Mouse (Mus musculus) frontal cortex, postnatal 10 days (tissue): ENCODE measurements around the gene Selenof.

Experiments used
- DNase-seq, 2 experiments: peaks; one replicate each; pipeline ENCODE4 v3.0.0; 2022; ENCODE audit warnings: low spot score in 2 of 2, mixed read lengths in 1 of 2

The Selenof gene

DNA sequence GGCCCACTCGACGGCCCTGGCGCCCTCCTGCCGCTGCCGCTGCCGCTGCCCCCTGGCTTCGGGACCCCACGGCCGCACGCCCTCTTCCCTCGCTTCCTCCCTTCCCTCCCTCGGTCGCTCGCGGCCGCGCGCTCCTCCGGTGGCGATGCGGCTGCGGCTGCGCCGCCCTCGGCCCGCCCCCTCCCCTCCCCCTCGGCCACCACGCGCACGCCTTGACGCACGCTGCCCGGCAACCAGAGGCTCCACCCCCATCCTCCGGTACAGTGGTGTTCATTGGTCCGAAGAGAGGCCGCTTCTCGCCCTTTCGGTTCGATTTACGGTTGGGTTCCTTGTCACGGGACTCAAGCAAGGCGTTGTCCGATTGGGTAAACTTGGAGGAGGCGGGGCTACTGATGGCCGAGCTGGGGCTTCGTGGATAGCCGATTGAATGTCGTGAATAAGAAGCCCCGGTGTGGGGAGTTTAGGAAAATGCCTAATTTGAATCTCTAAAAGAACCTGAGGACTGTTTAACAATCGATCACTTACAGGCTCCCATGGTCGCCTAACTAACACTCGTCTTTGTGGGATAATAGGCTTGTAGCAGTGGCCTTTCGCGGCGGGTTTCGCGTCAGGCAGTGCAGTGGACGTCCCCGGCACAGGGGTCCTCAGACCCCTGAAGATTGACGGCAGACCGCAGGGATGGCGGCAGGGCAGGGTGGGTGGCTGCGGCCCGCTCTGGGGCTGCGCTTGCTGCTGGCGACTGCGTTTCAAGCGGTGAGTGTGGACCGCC lies at the start of gene Selenof, which contains the start of gene Hs2st1:
Gene Selenof, plus strand, starts transcription at position 258 of the 769 bp plus-strand sequence.
Gene Hs2st1, minus strand, starts transcription at position 135 of the 769 bp plus-strand sequence.
- peak; percentile 97 to 99 for DNase-seq

GRCm38 (mm10) chr3:144527918-144528317 lies 42.2 kb upstream of the Selenof start:
- no peak for DNase-seq

DNA sequence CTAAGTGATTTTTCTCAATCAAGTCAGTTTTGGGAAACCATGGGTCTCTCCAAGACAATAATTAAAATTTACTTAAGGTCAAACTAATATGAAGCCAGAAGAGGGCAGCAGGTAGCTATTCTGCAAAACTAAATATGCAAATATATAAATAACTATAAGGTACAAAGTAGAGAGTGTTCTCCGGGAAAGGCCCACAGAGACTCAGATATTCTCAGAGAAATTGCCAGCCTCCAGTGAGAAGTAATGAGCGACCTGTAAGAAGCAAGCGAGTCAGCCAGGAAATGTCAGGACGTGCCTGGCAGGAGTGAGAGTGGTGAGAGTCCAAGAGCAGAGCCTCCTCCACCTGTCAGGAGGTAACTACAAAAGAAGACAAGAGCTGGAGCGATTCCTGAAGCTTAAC lies 39.1 kb upstream of the Selenof start:
- DNase-seq: no peak

DNA sequence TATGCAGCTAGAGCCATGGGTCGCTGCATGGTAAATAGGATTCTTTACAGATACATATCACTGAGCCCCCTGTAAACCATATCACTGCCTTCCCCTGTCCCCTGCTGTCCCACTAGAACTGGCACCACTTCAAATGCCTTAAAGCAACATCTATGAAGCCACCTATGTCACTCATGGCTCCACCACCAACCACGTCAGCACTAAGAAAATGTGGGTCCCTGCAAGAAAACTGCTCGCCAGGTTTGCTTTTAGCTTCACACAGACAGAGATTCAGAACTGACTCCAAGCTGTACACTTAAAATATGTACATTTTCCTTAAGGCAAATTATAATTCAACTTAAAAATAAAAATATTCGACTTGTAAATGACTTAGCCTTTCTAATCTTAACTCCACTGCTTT lies 35.0 kb upstream of the Selenof start:
- DNase-seq: no peak

DNA sequence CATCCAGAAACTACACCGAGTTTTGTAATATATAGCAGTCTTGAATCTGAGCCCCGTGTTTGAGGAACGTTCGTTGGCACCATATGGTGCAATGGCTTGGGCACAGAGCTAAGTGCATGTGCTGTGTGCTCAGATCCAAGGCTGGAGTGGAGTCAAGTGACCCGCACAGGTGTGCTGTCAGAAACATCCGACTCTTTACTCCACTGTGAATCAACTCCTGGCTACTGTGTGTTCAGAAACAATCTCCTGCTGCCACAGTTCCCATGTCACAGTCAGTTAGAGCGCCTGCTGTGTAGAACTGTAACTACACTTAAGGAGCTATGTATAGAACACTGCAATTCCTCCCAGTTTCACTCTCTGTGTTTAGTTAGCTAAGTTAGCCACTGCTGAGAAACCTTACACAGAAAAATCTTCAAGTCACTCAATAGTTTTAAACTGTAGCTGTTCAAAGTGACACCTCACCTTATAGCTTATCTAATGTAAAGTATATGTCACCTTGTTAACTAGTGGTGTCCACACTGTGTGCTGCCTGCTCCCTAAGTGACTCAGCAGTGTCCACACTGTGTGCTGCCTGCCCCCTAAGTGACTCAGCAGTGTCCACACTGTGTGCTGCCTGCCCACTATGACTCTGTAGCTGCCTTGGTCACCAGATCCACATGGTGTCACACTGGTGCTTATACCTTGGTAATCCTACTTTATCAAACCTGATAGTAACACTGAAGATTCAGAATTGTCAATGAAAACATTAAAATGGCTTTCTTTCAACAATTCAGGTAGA lies 32.8 kb upstream of the Selenof start:
- no peak for DNase-seq

DNA sequence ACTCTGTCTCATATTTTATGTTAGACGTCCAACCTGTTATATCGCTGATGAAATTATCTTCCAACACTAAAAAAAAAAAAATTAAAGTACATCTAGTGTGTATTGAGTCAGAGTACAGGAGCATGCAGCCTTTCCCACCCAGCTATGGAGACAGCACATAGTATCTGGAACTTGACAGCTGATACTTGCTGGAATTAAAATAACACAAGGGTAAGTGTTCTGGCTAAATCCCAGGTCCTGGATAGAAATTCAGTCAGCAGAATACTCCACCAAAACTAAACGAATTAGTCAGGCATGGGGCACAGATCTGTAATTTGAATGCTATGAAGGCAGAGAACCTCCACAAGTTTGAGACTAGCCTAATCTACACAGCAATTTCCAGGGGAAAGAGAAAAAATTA lies 31.1 kb upstream of the Selenof start:
- DNase-seq: no peak

DNA sequence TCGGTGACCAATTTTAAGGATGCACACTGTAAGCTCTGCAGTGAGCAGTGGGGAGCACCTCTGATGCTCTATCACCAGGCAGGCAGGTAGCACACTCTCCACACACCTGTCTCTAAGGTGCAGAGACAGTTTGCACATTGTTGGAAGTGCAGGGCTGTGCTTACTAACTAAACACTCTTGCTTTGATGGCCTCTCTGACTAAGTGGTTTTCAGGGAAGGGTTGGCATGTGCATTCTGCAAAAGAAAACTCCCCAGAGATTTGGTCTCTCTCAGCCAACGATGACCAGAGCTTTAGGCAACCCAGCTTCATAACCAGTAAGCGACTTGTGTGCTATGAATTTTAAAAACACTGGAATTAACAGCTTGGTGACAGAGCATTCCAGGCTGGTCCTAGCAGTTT lies 29.3 kb upstream of the Selenof start:
- no peak for DNase-seq

DNA sequence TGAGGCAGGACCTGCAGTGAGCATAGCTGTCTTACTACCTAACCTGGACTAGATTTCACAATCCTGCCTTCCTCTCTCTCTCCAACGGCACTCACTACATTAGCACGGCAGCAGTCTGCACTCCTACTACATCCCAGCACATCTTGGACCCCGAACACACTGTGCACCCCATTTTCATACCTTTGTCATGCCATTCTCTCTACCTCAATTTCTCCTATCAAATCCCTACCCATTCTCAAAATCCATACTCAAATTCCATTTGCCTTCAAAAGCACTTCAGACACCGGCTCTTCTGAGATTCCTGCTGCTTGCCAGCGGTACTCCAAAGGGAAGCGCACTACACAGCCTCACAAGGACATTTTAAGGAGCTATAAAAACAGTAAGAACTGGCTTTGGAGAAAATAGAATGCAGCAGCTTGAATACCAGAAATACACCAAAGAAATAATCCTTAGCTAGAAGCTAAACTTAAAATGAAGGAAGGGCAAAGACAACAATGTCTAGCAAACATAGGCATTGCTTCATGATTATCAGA lies 28.1 kb upstream of the Selenof start:
- DNase-seq: no peak

DNA sequence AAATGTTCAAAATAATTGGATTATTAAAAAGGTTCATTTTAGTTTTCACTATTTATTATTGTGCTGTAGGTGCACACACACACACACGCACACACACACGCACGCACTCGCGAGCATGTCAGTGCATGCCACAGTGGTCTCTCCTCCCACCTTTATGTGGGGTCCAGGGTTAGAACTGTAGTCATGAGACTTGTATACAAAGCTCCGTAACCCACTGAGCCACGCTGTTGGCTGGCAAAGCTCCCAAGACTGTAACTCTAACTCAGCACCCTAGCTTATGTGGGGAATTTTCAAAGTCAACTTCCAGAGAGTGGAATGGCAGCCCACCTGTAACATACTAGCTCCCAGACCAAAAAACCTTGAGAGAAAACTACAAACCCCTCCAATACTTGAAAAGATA lies 25.0 kb upstream of the Selenof start:
- DNase-seq: no peak

GRCm38 (mm10) chr3:144545832-144546231 lies 24.3 kb upstream of the Selenof start:
- DNase-seq: no peak

- no peak for DNase-seq
Measured at GRCm38 (mm10) chr3:144546490-144546889, 23.6 kb upstream of the Selenof start.

DNA sequence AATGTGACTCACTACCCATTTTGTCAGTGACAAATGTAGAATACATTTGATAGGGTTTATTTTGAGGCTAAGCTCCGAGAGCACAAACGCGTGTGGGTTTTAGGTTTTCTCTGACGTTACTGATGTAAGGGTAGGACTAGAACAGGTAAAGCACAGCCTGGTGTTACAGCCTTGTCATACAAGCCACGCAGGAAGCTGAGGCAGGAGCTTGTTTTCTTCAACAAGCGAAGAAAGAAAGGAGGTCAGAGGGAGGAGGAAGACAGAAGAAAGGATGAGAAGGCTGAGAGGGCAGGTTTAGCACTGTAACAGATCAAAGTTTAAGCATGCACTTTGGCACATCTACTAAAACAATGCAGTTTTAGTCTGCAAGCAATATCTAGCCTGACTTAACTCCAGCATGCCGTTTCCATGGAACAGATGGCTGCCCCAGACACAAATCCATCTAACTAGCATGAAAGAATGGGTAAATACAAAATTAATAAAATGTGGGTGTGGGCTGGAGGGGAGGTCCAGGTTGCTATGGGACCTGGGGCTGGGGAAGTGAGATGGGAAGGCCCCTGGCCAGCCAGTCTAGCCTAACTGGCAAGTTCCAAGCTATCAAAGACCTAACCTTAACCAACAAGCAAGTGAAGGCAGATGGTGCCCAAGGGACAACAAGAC lies 21.8 kb upstream of the Selenof start:
- DNase-seq: no peak

GRCm38 (mm10) chr3:144550036-144550435 lies 20.1 kb upstream of the Selenof start:
- DNase-seq: no peak

GRCm38 (mm10) chr3:144550659-144551058 lies 19.4 kb upstream of the Selenof start:
- no peak for DNase-seq

DNA sequence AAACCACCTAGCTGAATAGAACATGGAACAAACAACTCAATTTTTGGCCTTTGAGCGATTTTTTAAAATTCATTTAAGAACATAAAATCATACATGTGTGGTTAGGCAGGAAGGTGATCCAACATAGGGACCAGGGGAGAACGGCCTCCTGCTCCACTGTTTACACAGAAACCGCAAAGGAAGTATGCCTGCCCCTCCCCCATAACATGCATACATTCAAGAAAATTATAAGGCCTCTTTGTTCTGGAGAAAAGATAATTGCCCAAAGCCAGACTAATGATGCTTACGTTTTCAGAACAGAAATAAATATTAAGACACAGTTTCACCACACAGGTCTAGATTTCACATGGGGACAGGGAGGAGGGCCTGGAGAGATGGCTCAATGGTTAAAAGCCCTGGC lies 18.7 kb upstream of the Selenof start:
- no peak for DNase-seq

DNA sequence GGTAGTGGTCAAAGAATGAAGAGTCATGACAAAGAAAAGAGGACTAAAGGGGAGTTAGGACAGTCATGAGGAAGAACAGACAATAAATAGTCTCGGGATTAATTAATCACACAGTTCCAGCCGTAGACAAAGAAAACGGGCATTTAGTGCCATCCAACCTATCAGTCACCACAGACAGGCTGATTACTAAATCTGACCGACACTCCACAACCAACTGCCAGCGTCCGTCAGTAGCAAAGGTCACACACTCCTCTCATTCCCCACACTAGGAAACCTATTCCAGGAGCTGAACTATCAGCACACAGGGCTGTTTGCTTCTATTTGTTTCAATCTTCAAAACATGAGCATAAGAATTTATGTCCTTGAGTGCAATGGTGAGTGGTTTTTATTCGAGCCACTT lies 16.2 kb upstream of the Selenof start:
- DNase-seq: no peak

DNA sequence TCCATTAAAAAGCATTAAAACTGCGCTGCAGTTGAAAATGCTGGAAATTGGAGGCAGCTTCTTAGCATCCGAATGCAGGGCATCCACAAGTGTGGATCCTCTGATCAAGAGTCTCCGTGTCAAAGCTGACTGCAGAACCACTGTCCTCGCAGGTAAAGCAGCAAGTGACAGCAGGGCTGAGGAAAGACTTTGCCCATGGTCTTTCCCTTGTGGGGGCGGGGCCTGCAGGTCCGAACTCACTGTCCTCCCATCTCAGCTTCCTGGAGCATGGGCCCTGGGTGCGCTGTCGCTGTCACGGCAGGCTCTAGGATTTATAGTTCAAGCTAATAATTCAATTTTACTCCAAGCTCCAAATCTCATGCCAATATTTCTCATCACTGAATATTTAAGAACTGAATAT lies 15.6 kb upstream of the Selenof start:
- DNase-seq: no peak

DNA sequence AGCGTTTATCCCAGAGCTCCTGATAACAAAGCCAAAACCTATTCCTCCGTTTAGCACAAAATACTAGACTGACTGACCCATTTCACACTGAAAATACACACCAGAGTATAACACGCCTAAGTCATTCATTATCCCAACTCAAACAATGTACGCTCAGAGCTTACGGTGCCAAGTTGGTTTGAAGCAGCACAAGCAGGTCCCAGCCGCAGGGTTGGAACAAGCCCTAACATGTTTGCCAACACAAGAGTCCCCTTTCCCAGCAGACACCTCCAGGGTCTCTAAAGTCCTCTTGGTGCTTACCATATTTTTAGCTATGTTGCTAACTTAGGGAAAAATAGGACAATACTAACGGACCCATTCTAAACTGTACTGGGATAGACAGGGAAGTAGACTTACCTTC lies 15.0 kb upstream of the Selenof start:
- DNase-seq: no peak

GRCm38 (mm10) chr3:144556625-144557324 lies 13.3 kb upstream of the Selenof start:
- DNase-seq: no peak

- no peak for DNase-seq
Measured at GRCm38 (mm10) chr3:144558274-144558673, 11.8 kb upstream of the Selenof start.

- no peak for DNase-seq
Measured at GRCm38 (mm10) chr3:144561511-144562250, 8.4 kb upstream of the Selenof start.
